Comparison of ENCODE assay signal across 8 mouse cellular contexts in genomic region chr11:109587638-109588374, GRCm38 (mm10). TPM values are rescaled to one million over a fixed set of nuclear protein-coding genes. Genes with fewer than 3 reads are reported as not detected.
DNase-seq lines count a peak whose midpoint lies in the region; ATAC-seq lines count a peak whose summit lies in the region.
"Had no signal": no experiment of that assay in that cellular context is flagged by ENCODE, and none has a peak within 500 bp of the region (broad histone marks: within the 10 kb centered on the region; RNA-seq: fewer than 3 reads in every experiment).

No protein-coding gene starts in this region.

- H3K36me3 ChIP-seq in lung, embryonic 16.5 days (ENCODE audit: control insufficient read depth, insufficient read depth, low read length), result peaks cover 3% of the 10 kb centered on the region; the same call in 1 of the 2 replicates
- H3K36me3 ChIP-seq in midbrain, embryonic 14.5 days (ENCODE audit: control insufficient read depth, insufficient read depth, low read length), result no peaks in the 10 kb centered on the region

- peak; percentile 77 for ATAC-seq in lung, embryonic 16.5 days (ENCODE audit: low read depth)
- ATAC-seq in midbrain, embryonic 14.5 days (ENCODE audit: low FRiP score, low TSS enrichment), result no peak

- no peak overlapping the region for H3K4me2 ChIP-seq in lung, embryonic 16.5 days (ENCODE audit: low read depth, low read length)
- no peak overlapping the region for H3K4me2 ChIP-seq in midbrain, embryonic 14.5 days (ENCODE audit: low read length)
- H3K4me2 ChIP-seq: limb, embryonic 13.5 days had no signal

- H3K4me3 ChIP-seq in lung, embryonic 16.5 days (ENCODE audit: low read length), result no peak overlapping the region
- no peak overlapping the region for H3K4me3 ChIP-seq in midbrain, embryonic 14.5 days (replicated peaks; ENCODE audit: low read depth, low read length)
- H3K4me3 ChIP-seq: limb, embryonic 13.5 days had no signal

- H3K9me3 ChIP-seq in lung, embryonic 16.5 days (ENCODE audit: control insufficient read depth, low read length), result no peaks in the 10 kb centered on the region
- no peaks in the 10 kb centered on the region for H3K9me3 ChIP-seq in midbrain, embryonic 14.5 days (ENCODE audit: control insufficient read depth, low read length)
- H3K9me3 ChIP-seq: limb, embryonic 13.5 days had no signal

- H3K4me1 ChIP-seq in lung, embryonic 16.5 days (replicated peaks; ENCODE audit: control insufficient read depth, insufficient read depth, low read length), result peaks cover 12% of the 10 kb centered on the region
- no peaks in the 10 kb centered on the region for H3K4me1 ChIP-seq in midbrain, embryonic 14.5 days (ENCODE audit: control insufficient read depth, insufficient read depth, low read length)

- H3K27ac ChIP-seq in lung, embryonic 16.5 days (ENCODE audit: low read length), result peak overlapping the region; percentile 81
- no peak overlapping the region for H3K27ac ChIP-seq in midbrain, embryonic 14.5 days (replicated peaks; ENCODE audit: low read depth, low read length)
- H3K27ac ChIP-seq: limb, embryonic 13.5 days had no signal

- 31% methylated on average over 15 of the region's 15 CpGs for WGBS in lung, embryonic 16.5 days
- 80% methylated on average over 15 of the region's 15 CpGs for WGBS in midbrain, embryonic 14.5 days

- H3K9ac ChIP-seq in lung, embryonic 16.5 days (ENCODE audit: low read length), result peak overlapping the region; percentile 36; the same call in 1 of the 2 replicates
- H3K9ac ChIP-seq in midbrain, embryonic 14.5 days (replicated peaks; ENCODE audit: low read length), result no peak overlapping the region
- H3K9ac ChIP-seq: limb, embryonic 13.5 days had no signal

- no peaks in the 10 kb centered on the region for H3K27me3 ChIP-seq in lung, embryonic 16.5 days (ENCODE audit: control insufficient read depth, insufficient read depth, low read depth, low read length)
- H3K27me3 ChIP-seq in midbrain, embryonic 14.5 days (ENCODE audit: control insufficient read depth, insufficient read depth, low read length), result no peaks in the 10 kb centered on the region
- H3K27me3 ChIP-seq: limb, embryonic 13.5 days had no signal

- intact Hi-C loops in heart, postnatal 10 days (cut with DNase I), result loop anchor here (1.0 to 5.0 kb wide), 3 partner anchors 31 to 272 kb away; no protein-coding TSS in a partner anchor

- peak; percentile 93 for DNase-seq in 416B (ENCODE audit: low read depth)
- peak; percentile 76 for DNase-seq in MEL-GATA-1-ER (ENCODE audit: extremely low read depth, low read depth)
- DNase-seq in heart, postnatal 10 days, result peak; percentile 78 to 86
- DNase-seq in midbrain, embryonic 14.5 days, result no peak
- no peak for DNase-seq in layer of hippocampus, adult 18-20 months (ENCODE audit: low spot score in 2 of 2)
- no peak for DNase-seq in frontal cortex, postnatal 14 days (ENCODE audit: low spot score in 2 of 2)

RNA-seq across cellular contexts. Expression of gene Wipi1, which starts 24.0 kb away (rescaled TPM):
- 100 to 1,000 TPM; 101 to 112 TPM for total RNA-seq in heart, postnatal 10 days (2021)
- 44.2 and 46.4 TPM in 2 replicates for polyA plus RNA-seq in lung, embryonic 16.5 days (2015; fragmentation: Nextera tagmentation; extraction: Ambion mirVana)
- 6.5 and 9.9 TPM in 2 replicates for polyA plus RNA-seq in midbrain, embryonic 14.5 days (2014; fragmentation: Nextera tagmentation; extraction: Ambion mirVana)
- 10 to 100 TPM; 21.1 to 21.6 TPM for total RNA-seq in layer of hippocampus, adult 18-20 months (2021)

Comparison
In these comparisons a context has a peak if more than half of its experiments do, and no peak if none do; other contexts are left out.
1. DNase-seq: peak in 416B (single experiment), MEL-GATA-1-ER (single experiment) and heart, postnatal 10 days (2 of 2); none in midbrain, embryonic 14.5 days (single experiment), layer of hippocampus, adult 18-20 months (0 of 2) and frontal cortex, postnatal 14 days (0 of 2).
2. RNA of gene Wipi1, which starts 24.0 kb away (total RNA-seq): 101 to 112 TPM in heart, postnatal 10 days; 21.1 to 21.6 TPM in layer of hippocampus, adult 18-20 months; every median in the first group is over 4 times any median in the second.